Mouse (Mus musculus) c-Kit-positive CD71-positive TER-119-positive erythroid progenitor cells, embryonic 14.5 days (primary cell): ENCODE measurements around the gene Coro2a.
"Not testable (repeated sequence)": the region's sequence is repeated elsewhere in the genome, so short reads cannot be mapped to it uniquely, and the experiment has no call there.

Experiments
- DNase-seq: peaks from one replicate; pipeline ENCODE4 v3.0.0-alpha.2; 2013; ENCODE audit warnings: low spot score

Gene Coro2a

GRCm38 (mm10) chr4:46613618-46614017 lies 11.6 kb upstream of the Coro2a start:
- no peak for DNase-seq

- DNase-seq, result peak; percentile 84
Observed at GRCm38 (mm10) chr4:46611181-46611580, 9.2 kb upstream of the Coro2a start.

- no peak for DNase-seq
Observed at GRCm38 (mm10) chr4:46607601-46608000, 5.6 kb upstream of the Coro2a start.

- no peak for DNase-seq
Observed at GRCm38 (mm10) chr4:46605451-46605850, 3.4 kb upstream of the Coro2a start.

- DNase-seq, result no peak
Observed at GRCm38 (mm10) chr4:46602704-46603103, 702 bp upstream of the Coro2a start.

- no peak for DNase-seq
Observed at GRCm38 (mm10) chr4:46601258-46601843, 651 bp downstream of the Coro2a start.

- no peak for DNase-seq
Observed at GRCm38 (mm10) chr4:46600473-46601257, 1.3 kb downstream of the Coro2a start.

- DNase-seq, result not testable (repeated sequence)
Observed at GRCm38 (mm10) chr4:46599609-46600008, 2.4 kb downstream of the Coro2a start.

- DNase-seq, result no peak
Observed at GRCm38 (mm10) chr4:46598981-46599380, 3.0 kb downstream of the Coro2a start.

- no peak for DNase-seq
Observed at GRCm38 (mm10) chr4:46598111-46598510, 3.9 kb downstream of the Coro2a start.

GRCm38 (mm10) chr4:46597286-46597961 lies 4.6 kb downstream of the Coro2a start:
- DNase-seq, result no peak

GRCm38 (mm10) chr4:46596398-46596797 lies 5.6 kb downstream of the Coro2a start:
- no peak for DNase-seq

GRCm38 (mm10) chr4:46594131-46594530 lies 7.9 kb downstream of the Coro2a start:
- DNase-seq, result no peak

GRCm38 (mm10) chr4:46593472-46593871 lies 8.5 kb downstream of the Coro2a start:
- no peak for DNase-seq

GRCm38 (mm10) chr4:46591833-46592520 lies 10.0 kb downstream of the Coro2a start:
- DNase-seq, result no peak

GRCm38 (mm10) chr4:46590810-46591209 lies 11.2 kb downstream of the Coro2a start:
- DNase-seq, result no peak

- no peak for DNase-seq
Observed at GRCm38 (mm10) chr4:46589946-46590684, 11.9 kb downstream of the Coro2a start.

GRCm38 (mm10) chr4:46589151-46589550 lies 12.9 kb downstream of the Coro2a start:
- DNase-seq, result no peak

- DNase-seq, result no peak
Observed at GRCm38 (mm10) chr4:46586473-46586872, 15.5 kb downstream of the Coro2a start.

- no peak for DNase-seq
Observed at GRCm38 (mm10) chr4:46585811-46586190, 16.2 kb downstream of the Coro2a start.

GRCm38 (mm10) chr4:46585041-46585810 lies 16.8 kb downstream of the Coro2a start:
- no peak for DNase-seq
